Mouse (Mus musculus) left cerebral cortex, postnatal 36 days (tissue): ENCODE measurements around the gene Itgb2l. TPM values are rescaled to one million over a fixed set of nuclear protein-coding genes. Genes with fewer than 3 reads are reported as not detected.
"Not testable (repeated sequence)": the region's sequence is repeated elsewhere in the genome, so short reads cannot be mapped to it uniquely, and the experiment has no call there.

Source experiments
- DNase-seq, 2 experiments: peaks; one replicate each; pipeline ENCODE4 v3.0.0; 2021 to 2022; ENCODE audit warnings: low spot score in 2 of 2, mixed read lengths in 1 of 2
- intact Hi-C: fragments of 180-260 bp; cut with DNase I; formaldehyde crosslinking; loops from one replicate; pipeline ENCODE4 v1.15.1; 2025
- total RNA-seq, 2 experiments: library from RNA; stranded (reverse); gene quantifications; 2 replicates each; pipeline ENCODE4 v1.2.3; 2021

Itgb2l gene
- not detected for total RNA-seq

DNA sequence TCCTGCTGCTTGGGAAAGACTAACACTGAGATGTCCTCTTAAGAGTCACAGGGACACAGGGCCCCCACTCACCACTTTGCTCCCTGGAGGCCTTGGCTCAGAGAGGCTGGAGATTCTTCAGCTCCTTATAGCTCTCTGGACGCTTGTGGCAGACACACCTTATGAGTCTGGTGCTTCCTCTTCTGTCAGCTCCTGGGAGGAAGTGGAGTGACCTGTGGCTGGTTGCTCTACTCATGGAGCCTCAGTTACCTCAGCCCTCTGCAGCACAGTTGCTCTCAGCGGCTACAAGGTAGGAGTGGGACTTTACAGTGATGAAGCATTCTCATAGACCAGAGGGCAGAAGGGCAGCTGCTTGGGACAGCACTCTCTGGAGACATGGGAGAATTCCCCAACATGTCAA lies at the start of gene Itgb2l:
Gene Itgb2l, minus strand, starts transcription at position 152 of the 400 bp plus-strand sequence.
- intact Hi-C loops: no loop called here
- DNase-seq: no peak

DNA sequence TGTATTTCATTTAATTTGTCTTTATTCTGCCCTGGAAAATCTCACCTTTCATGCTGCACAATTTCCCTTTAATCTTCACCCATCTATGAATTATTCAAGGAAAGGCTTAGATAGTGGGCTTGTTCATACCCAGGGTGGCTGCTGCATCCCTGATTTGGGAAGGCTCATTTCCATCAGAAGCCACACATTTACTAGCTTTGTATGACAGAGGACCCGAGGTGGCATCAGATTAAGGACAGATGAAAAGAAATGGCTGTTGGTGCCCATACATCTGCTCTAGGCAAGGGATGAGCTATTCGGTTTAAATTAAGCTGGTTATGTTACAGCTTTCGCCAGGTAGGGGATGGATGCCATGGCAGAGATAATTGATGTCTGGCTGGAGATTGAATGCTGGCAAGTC lies 48.1 kb upstream of the Itgb2l start:
- DNase-seq: no peak
- intact Hi-C loops: no loop called here

DNA sequence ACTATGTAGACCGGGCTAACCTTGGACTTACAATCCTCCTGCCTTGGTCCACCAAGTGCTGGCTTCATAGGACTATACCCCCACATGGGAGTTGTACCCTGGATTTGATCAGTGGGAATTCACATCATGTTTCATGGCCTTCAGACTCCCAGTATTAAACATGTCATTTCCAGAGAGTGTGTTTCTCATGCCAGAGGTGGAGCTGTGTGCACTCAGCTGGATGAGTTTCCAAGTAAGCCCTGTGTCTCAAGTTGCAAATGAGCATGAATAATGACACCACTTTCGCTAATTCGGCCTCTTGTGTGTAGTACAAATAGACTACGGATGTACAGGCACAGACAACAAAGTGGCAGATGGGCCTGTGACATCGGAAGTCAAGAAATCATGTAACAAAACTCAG lies 44.6 kb upstream of the Itgb2l start:
- no peak for DNase-seq
- intact Hi-C loops: no loop called here

DNA sequence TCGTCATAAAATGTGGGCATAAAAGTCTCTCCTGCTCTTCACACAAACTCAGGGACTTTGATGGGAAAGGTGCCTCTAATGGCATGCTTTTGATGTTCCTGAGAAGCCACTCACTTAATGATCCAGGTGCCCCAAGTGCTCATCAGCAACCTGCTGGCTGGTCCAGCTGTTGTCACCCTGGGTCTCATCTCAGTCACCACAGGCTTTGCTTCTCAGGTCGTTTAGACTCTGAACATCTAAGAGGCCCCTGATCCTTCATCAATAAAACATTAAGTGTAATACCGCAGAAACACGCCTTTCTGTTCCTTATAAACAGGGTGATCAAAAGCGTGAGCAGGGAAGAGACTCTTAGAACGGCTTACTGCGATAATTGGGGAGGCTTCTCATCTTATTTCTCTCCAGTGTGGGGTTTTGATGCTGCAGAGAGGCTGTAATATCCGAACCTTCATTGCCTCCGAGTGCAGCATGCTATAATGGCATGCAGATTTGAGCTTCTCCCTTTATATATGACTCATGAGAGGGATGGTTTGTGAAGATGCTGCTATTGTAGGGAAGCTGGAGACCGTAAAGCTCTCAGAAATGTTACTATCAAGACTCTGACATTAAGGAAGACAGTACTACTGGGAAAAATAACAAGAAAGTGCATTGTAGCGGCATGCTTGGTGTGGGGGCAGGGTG lies 43.7 kb upstream of the Itgb2l start:
- no peak for DNase-seq
- intact Hi-C loops: no loop called here

DNA sequence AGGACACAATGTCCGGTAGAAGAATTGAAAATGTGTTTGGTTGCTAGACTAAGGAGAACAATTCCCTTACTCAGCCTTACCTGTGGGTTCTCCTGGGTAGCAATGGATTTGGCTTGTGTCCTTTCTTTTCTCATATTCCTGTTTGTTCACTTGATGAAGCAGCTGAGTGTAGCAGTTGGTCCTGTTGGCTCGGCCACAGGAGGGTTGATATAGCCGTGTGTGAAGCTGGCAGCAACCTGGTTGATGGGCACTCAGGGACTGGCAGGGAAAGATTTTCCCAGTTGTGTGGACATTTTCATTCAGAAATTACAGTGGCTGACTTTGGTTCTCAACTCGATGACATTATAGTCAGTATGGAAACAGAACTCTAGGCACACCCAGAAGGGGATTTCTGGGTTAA lies 38.4 kb upstream of the Itgb2l start:
- intact Hi-C loops: no loop called here

DNA sequence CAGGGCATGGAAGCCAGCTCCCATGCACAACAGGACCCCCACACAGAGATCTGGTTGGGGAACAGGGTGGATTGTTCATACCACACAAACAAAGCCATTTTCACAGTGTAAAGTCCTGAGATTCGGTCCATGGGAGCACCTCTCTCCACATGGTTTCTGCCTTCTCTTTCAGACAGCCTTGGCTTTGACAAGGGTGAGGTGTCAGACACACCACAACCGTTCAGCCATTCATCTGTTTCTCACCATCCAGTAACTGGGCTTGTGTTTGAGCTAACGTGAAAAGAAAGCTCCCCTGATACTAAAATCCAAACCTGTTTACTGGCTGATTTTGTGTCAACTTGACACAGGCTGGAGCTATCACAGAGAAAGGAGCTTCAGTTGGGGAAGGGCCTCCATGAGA lies 30.8 kb upstream of the Itgb2l start:
- no peak for DNase-seq
- intact Hi-C loops: no loop called here

More for the DNA sequence above, 38.4 kb upstream of the Itgb2l start:
- DNase-seq: no peak

DNA sequence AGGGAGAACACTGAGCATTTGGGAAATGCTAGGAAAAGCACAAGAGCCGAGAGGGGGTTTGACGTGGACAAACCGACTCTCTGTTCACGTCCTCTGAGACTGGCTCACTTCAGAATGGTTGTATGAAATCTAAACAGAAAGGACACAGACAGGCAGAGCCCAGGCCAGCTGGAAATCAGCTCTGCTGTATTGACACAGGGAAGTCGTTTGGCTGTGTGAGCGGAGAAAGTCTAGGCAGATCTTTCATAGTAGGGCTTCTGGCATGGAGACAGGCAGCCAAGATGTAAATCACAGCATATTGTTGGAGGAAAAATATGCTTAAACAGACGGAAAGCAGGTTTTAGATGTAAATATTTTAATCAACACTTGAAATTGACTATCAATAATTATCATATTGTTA lies 29.4 kb upstream of the Itgb2l start:
- intact Hi-C loops: no loop called here
- DNase-seq: no peak

DNA sequence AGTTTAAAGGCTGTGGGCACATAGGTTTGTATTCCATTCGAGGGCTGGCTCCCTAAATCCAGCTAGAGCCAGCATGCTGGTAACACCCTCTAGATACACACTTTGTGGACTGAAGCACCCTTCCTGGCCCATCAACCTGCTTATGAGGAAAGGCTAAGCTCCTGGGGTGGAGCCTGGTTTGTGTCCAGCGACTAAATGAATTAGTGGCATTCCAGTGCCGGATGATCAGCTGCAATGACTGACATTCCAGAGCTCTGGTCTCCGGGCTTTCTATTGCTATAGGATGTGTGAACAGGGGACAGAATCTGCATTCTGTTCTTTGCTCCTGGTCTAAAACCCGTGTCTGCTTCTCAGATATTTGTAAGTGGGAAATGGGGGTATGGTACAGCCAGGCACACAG lies 28.9 kb upstream of the Itgb2l start:
- intact Hi-C loops: no loop called here
- no peak for DNase-seq

DNA sequence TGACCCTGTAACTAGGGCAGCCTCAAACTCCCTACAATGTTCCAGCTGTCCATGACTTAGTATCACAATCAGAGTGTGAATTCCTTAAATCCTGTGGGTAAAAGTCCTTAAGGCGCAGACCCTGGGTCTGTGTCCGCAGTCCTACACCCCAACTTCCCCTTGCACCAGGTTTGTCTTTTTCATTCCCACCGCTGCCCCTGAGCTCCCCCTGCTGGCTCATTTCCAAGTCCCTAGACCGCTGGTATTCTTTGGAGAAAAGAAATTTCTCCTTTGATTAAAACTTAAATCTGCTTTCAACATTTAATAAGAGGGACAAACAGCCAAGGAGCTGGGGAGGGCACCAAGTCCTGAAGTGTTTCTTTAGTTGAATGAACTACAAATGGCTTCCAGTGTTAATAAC lies 26.2 kb upstream of the Itgb2l start:
- intact Hi-C loops: loop anchor here (5.0 kb wide), 1 partner anchor 58 kb away; no protein-coding TSS in a partner anchor
- no peak for DNase-seq

DNA sequence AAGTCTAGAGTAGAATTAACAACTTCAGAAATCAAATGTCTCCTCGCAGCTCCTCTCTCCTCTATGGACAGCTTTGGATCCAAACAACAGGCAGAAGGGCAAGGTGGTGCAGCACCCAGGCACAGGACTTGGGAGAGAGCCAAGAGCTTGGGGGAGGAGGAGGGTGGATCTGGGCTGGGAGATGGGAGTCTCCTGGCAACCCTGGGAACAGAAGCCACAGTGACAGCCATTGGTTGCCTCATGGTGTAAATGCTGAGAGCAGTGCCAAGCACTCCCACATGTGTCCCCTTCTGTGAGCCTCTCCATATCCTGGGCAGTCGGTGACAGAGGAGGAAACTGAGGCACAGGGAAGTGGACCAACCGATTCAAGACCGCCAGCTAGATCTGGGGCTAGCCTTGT lies 25.3 kb upstream of the Itgb2l start:
- DNase-seq: peak; percentile 60 to 65
- intact Hi-C loops: loop anchor here (5.0 kb wide), 1 partner anchor 59 kb away; no protein-coding TSS in a partner anchor

DNA sequence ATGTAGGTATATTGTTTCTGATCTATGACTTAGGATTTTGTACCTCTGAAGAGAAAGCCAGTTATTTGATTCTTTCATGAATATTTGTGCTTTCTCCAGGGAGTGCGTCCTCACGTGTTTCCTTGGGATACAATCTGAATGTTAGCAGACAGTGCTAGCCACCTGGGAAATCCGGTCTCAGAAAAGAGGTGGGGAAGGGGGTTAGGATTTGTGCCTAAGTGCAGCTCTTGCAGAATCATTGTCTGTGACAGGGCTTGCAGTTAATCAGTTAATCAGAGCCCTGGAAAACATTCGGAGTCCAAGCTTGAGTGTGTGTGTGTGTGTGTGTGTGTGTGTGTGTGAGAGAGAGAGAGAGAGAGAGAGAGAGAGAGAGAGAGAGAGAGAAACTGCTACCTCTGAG lies 24.6 kb upstream of the Itgb2l start:
- DNase-seq: no peak
- intact Hi-C loops: loop anchor here (5.0 kb wide), 1 partner anchor 59 kb away; no protein-coding TSS in a partner anchor

DNA sequence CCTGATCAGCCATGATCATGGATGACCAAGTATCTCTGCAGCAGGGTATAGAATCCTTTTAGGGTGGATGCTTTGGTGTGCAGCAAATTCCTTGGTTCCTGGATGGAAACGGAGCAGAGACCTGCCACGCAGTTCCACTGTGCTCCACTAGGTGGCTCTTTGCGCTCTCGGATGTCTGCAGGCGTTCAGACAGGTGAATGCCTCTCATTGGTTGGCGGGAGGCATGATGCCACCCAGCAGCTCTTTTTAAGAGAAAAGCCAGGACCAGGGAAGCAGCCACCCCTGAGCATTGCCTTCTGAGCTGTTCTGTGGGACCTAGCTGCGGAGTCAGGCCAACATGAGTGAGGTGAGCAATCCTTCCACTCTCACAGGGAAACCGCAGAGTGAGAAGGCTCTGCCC lies 24.0 kb upstream of the Itgb2l start, which contains the start of gene Pcp4:
Gene Pcp4, plus strand, starts transcription at position 162 of the 400 bp plus-strand sequence.
- peak; percentile 92 for DNase-seq
- intact Hi-C loops: loop anchor here (1.0 to 5.0 kb wide), 3 partner anchors 60 to 204 kb away; no protein-coding TSS in a partner anchor

DNA sequence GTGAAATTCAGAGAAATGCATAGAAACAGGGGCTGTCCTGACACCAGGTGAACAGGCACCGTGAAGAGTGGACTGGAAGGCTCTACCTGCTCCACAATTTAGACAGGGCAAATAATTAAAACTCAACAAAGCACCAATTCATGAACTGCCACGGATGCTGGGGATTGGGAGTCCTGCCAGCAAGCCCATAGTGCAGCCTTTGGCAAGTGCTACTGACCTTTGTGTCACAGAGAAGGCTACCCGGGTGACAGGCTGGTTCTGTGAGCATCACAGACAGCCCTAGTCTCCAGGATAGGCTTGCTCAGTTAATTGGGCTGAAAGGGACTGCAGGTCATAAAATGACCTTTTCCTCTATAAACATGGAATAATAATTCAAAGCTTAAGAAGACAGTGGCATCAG lies 17.4 kb upstream of the Itgb2l start:
- intact Hi-C loops: no loop called here
- no peak for DNase-seq

DNA sequence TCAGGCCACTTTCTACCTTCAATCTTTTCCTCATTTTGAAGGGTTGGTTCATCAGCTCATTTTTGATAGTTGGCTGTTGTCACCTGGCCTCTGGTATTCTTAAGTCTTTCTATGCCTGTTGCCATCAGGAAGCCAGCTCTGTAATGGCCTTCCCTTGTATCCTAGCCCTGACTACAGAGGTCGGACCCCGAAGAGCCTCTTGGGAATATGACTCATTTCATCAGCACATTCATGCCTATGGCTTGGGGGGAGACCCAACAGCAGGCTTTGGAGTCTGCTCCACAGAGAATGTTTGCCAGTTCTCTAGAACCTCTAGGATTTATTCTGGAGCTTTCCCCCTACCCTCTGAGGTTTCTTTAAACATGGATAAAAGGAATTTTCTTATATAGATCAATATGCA lies 15.9 kb upstream of the Itgb2l start:
- no peak for DNase-seq
- intact Hi-C loops: no loop called here

DNA sequence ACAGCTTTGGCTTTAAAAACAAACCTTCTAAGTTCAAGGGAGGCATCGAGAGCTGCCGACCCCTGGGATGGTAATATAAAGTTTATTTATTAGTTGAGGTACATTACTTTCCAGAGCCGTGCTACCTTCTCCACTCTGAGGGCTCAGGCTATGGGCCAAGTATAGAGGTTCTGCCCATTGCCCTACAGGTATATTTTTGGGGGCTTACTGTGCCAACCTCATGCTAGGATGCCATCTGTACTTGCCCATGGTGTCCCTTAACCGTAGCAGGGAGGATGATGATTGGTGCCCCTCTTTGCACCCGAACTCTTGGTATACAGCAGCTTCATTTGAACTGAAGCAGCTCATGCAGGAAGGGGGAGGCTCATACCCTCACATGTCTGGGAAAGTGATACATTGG lies 14.2 kb upstream of the Itgb2l start:
- intact Hi-C loops: no loop called here
- no peak for DNase-seq

DNA sequence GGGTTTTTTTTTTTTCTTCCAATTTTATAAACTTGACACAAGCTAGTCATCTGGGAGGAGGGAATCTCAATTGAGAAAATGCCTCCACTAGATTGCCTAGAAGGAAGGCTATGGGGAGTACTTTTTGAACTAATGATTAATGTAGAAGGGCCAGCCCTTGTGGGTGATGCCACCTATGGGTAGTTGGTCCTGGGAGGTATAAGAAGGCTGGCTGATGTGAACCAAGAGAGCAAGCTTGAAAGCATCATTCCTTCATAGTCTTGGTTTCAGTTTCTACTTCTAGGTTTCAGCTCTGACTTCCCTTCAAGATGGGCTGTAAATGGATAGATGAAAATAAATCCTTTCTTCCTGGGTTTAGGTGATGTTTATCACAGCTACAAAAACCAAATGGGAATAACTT lies 10.7 kb upstream of the Itgb2l start:
- intact Hi-C loops: no loop called here
- no peak for DNase-seq

DNA sequence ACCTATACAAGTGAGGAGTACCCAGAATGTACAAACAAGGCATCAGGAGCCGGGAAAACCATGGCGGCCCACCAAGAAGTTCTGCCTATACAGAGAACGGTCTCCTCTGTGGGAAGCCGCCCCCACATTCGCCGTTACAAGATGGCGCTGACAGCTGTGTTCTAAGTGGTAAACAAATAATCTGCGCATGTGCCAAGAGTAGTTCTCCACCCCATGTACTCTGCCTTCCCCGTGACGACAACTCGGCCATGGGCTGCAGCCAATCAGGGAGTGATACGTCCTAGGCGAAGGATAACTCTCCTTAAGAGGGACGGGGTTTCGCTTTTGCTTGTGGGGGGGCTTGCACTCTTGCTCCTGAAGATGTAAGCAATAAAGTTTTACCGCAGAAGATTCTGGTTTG lies 7.5 kb upstream of the Itgb2l start:
- intact Hi-C loops, DNase-seq: not testable (repeated sequence)

DNA sequence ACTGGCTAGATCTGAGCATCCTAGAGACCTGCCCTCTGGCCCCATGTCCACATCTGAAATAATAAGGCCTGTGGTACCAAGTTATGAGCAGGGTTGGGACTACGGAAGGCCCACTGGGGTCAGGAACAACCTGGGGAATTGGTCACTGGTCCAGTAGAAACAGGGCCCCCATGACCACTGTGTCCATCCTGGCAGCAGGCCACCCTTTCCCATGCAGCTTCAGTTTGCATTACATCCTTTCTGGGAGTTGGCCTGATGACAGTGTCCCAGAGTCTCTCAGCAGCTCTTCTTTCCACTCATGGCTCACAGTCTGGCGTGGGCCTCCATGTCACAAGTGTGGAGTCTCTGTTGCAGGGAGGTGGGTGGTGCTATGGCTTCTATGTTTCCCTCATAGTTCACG lies 1.6 kb downstream of the Itgb2l start:
- no peak for DNase-seq
- intact Hi-C loops: no loop called here

DNA sequence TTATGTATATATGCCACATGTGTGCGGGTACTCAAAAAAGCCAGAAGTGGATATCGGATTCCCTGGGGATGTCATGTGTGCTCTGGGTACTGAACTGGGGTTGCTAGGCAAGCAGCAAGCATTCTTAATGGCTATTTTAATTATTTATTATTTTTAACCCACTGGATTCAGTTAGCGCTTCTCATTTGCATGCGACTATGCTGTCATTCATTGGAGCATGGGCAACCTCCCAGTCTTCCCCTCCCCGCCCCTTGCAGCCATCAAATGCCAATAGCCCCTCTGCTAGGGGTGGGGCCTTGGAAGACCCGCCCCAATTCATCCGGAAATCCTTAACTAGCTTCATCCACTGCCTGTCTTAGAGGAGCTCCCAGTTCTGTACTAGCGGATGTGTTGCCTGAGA lies 2.5 kb downstream of the Itgb2l start:
- DNase-seq: no peak
- intact Hi-C loops: no loop called here

DNA sequence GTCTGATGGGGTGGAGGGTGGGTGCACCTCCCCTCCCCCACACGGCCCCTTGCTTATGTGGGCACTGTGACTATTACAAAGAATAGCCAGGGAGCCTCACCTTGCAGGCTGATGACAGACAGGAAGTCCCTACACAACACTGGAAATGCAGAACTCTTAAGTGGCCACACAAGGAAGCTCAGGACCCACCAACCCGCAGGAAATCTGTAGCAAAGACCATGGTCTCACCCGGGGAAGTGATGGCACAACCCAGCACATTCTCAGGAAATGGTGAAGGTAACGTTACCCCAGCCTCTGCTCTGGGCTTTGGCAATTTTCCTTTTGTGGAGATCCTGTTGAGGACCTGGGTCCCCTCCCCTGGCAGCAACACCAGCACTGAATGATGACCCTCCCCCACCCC lies 3.7 kb downstream of the Itgb2l start:
- intact Hi-C loops: no loop called here
- DNase-seq: no peak

DNA sequence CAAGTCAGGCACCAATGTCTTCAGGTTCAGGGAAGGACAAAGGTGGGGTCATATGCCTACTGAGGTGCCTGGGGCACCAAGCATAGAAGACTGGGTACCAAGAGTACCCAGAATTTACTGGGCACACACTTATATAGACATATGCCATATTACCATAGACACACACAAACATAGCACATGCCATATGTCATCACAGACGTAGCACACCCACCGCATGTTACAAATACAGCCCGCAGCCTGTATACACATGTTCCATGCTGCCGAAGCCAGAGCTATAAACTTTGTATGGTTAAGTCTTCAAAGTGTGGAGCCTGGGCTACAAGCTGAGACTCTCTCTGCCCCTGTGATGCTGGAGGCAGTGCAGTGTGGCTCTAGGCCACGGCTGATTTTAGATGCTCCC lies 4.5 kb downstream of the Itgb2l start:
- no peak for DNase-seq
- intact Hi-C loops: no loop called here
